Mouse (Mus musculus): ENCODE measurements at regions not wholly inside any gene's neighbourhood (a gene's known extent, or its start where the extent isn't known, plus 50 kb on each side); places are given as distances from the start of the nearest gene placed in this dataset.

GRCm38 (mm10) chr11:71576801-71577200 lies 172.9 kb upstream of the Wscd1 start:
- peaks cover 2% of the 10 kb centered on the region; the same call in 1 of the 2 replicates for H3K27me3 ChIP-seq (ENCODE audit: control insufficient read depth, insufficient read depth, low read length)
- H3K4me3 ChIP-seq (ENCODE audit: insufficient read depth, low read depth, low read length): no peak overlapping the region
- WGBS: 87% methylated on average over 5 of the region's 5 CpGs
- H3K27ac ChIP-seq (replicated peaks; ENCODE audit: insufficient read depth, low read depth, low read length): no peak overlapping the region
- H3K36me3 ChIP-seq (ENCODE audit: control insufficient read depth, insufficient read depth, low read length): no peaks in the 10 kb centered on the region
- no peak overlapping the region for H3K9ac ChIP-seq (ENCODE audit: low read depth, low read length)
- H3K79me2 ChIP-seq (ENCODE audit: control insufficient read depth, insufficient read depth, low read length): no peaks in the 10 kb centered on the region
- no peak for DNase-seq (ENCODE audit: extremely low read depth, low read depth, low spot score)
- no peaks in the 10 kb centered on the region for H3K4me1 ChIP-seq (ENCODE audit: control insufficient read depth, insufficient read depth, low read length)
- no peak for TF ChIP-seq CTCF (IDR thresholded peaks at IDR 0.05; ENCODE audit: low read depth, low read length)
- no peak for TF ChIP-seq POLR2A (IDR thresholded peaks at IDR 0.05; ENCODE audit: extremely low read depth, insufficient read depth, low read length)

- Histone ChIP-seq H3K4me3 (ENCODE audit: insufficient read depth, low read depth, low read length) (no peak overlapping the region), H3K36me3 (ENCODE audit: control insufficient read depth, insufficient read depth, low read length) (no peaks in the 10 kb centered on the region), H3K4me1 (ENCODE audit: control insufficient read depth, insufficient read depth, low read length) (no peaks in the 10 kb centered on the region), H3K27ac (replicated peaks; ENCODE audit: insufficient read depth, low read depth, low read length) (no peak overlapping the region), H3K9ac (ENCODE audit: low read depth, low read length) (no peak overlapping the region), H3K79me2 (ENCODE audit: control insufficient read depth, insufficient read depth, low read length) (no peaks in the 10 kb centered on the region), H3K27me3 (ENCODE audit: control insufficient read depth, insufficient read depth, low read length) (peaks cover 2% of the 10 kb centered on the region; the same call in 1 of the 2 replicates)
- TF ChIP-seq POLR2A (IDR thresholded peaks at IDR 0.05; ENCODE audit: extremely low read depth, insufficient read depth, low read length) (no peak), CTCF (IDR thresholded peaks at IDR 0.05; ENCODE audit: low read depth, low read length) (no peak)
- 60% methylated on average over 2 of the region's 2 CpGs for WGBS
- DNase-seq (ENCODE audit: extremely low read depth, low read depth, low spot score): no peak
Measured at GRCm38 (mm10) chr11:71581775-71582174, 167.9 kb upstream of the Wscd1 start.

DNA sequence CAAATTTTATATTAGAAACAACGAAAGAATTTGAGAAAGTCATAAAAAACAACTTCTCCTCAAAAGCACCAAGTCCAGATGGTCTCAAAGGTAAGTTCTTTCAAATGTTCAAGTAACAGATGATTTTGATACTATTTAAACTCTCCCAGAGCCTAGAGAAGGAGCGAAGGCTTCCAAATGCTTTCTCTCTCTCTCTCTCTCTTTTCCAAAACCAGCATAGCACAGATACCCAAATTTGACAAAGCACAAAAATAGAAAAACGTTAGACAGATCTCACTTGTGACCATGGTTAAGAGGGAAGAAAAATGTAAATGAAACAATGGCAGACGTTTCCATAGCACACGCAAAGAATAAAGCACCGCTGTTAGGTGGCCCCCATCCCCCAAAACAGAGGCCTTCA lies 158.7 kb upstream of the Wscd1 start:
- WGBS: 84% methylated on average over 6 of the region's 6 CpGs
- Histone ChIP-seq H3K36me3 (ENCODE audit: control insufficient read depth, insufficient read depth, low read length) (no peaks in the 10 kb centered on the region), H3K9ac (ENCODE audit: low read depth, low read length) (no peak overlapping the region), H3K4me3 (ENCODE audit: insufficient read depth, low read depth, low read length) (no peak overlapping the region), H3K27ac (replicated peaks; ENCODE audit: insufficient read depth, low read depth, low read length) (no peak overlapping the region), H3K79me2 (ENCODE audit: control insufficient read depth, insufficient read depth, low read length) (no peaks in the 10 kb centered on the region), H3K27me3 (ENCODE audit: control insufficient read depth, insufficient read depth, low read length) (no peaks in the 10 kb centered on the region), H3K4me1 (ENCODE audit: control insufficient read depth, insufficient read depth, low read length) (no peaks in the 10 kb centered on the region)
- TF ChIP-seq CTCF (IDR thresholded peaks at IDR 0.05; ENCODE audit: low read depth, low read length) (no peak), POLR2A (IDR thresholded peaks at IDR 0.05; ENCODE audit: extremely low read depth, insufficient read depth, low read length) (no peak)
- no peak for DNase-seq (ENCODE audit: extremely low read depth, low read depth, low spot score)

DNA sequence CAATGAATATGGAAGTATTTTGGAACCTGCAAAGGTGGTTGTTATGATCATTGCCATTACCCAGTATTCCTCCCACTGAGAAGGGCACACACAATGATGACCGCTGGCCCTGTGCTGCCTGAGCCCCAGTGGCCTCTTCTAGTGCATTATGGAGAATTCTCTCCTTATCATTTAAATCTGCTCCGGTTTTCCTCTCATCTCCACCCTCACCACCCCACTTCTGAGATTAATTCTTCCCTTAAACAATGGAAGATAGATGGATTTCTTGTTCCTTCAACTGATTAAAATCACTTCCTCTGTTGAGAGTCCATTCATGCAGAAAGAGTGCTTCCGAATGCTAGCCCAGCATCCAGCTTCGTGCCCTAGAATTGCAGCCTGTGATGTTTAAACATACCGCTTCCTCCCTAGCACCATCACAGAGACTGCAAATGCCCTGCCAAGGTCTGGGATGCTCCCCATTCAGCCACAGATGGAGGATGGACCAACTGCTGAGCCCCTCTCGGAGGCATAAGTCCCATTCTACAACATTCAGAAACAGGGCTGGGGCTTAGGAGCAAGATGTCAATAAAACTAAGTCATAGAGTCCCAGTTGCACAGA lies 155.4 kb upstream of the Wscd1 start:
- Histone ChIP-seq H3K4me1 (ENCODE audit: control insufficient read depth, insufficient read depth, low read length) (no peaks in the 10 kb centered on the region), H3K27me3 (ENCODE audit: control insufficient read depth, insufficient read depth, low read length) (no peaks in the 10 kb centered on the region), H3K9ac (ENCODE audit: low read depth, low read length) (no peak overlapping the region), H3K79me2 (ENCODE audit: control insufficient read depth, insufficient read depth, low read length) (no peaks in the 10 kb centered on the region), H3K27ac (replicated peaks; ENCODE audit: insufficient read depth, low read depth, low read length) (no peak overlapping the region), H3K36me3 (ENCODE audit: control insufficient read depth, insufficient read depth, low read length) (no peaks in the 10 kb centered on the region), H3K4me3 (ENCODE audit: insufficient read depth, low read depth, low read length) (no peak overlapping the region)
- TF ChIP-seq CTCF (IDR thresholded peaks at IDR 0.05; ENCODE audit: low read depth, low read length): no peak
- no peak for TF ChIP-seq POLR2A (IDR thresholded peaks at IDR 0.05; ENCODE audit: extremely low read depth, insufficient read depth, low read length)
- no peak for DNase-seq (ENCODE audit: extremely low read depth, low read depth, low spot score)
- 78% methylated on average over 6 of the region's 6 CpGs for WGBS

DNA sequence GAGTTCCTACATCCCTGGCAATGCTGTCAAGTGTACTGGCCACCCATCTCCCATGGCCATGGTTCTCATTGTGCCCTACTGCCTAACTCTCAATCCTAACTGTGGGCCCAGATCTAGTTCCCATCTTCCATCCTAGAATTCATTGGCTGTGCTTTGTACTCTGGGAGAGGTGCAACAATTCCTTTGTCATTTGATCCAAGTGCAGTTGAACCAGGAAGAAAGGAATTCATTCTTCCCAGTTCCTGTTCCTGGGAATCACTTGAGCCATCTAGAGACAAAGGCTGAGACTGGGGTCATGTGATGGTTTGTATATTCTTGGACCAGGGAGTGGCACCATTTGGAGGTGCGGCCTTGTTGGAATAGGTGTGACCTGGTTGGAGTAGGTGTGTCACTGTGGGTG lies 152.0 kb upstream of the Wscd1 start:
- Histone ChIP-seq H3K27ac (replicated peaks; ENCODE audit: insufficient read depth, low read depth, low read length) (no peak overlapping the region), H3K9ac (ENCODE audit: low read depth, low read length) (no peak overlapping the region), H3K79me2 (ENCODE audit: control insufficient read depth, insufficient read depth, low read length) (no peaks in the 10 kb centered on the region), H3K4me1 (ENCODE audit: control insufficient read depth, insufficient read depth, low read length) (no peaks in the 10 kb centered on the region), H3K36me3 (ENCODE audit: control insufficient read depth, insufficient read depth, low read length) (no peaks in the 10 kb centered on the region), H3K27me3 (ENCODE audit: control insufficient read depth, insufficient read depth, low read length) (no peaks in the 10 kb centered on the region), H3K4me3 (ENCODE audit: insufficient read depth, low read depth, low read length) (no peak overlapping the region)
- no peak for DNase-seq (ENCODE audit: extremely low read depth, low read depth, low spot score)
- WGBS: 89% methylated on average over 1 of the region's 1 CpGs
- no peak for TF ChIP-seq CTCF (IDR thresholded peaks at IDR 0.05; ENCODE audit: low read depth, low read length)
- no peak for TF ChIP-seq POLR2A (IDR thresholded peaks at IDR 0.05; ENCODE audit: extremely low read depth, insufficient read depth, low read length)

DNA sequence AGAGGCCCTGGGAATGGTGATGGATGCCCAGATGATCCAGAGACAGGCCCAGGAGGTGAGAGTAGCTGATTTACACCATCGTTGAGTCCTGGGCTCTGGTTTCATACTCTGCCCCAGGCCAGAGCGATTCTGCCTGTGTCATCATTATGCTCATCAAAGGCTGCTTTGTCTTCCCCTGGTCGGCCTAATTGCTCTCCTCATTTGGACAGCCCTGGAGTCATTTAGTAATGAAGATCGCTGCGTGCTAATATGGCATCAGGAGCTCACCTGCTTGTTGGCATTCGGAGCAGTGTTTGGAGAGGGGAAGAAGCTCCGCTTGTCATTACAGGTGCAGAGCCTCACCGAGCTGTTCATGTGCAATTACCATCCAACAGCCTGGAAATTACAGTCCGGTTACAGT lies 138.9 kb upstream of the Wscd1 start:
- TF ChIP-seq CTCF (IDR thresholded peaks at IDR 0.05; ENCODE audit: low read depth, low read length) (no peak), POLR2A (IDR thresholded peaks at IDR 0.05; ENCODE audit: extremely low read depth, insufficient read depth, low read length) (no peak)
- H3K27ac ChIP-seq (replicated peaks; ENCODE audit: insufficient read depth, low read depth, low read length): no peak overlapping the region
- H3K36me3 ChIP-seq (ENCODE audit: control insufficient read depth, insufficient read depth, low read length): no peaks in the 10 kb centered on the region
- no peak overlapping the region for H3K4me3 ChIP-seq (ENCODE audit: insufficient read depth, low read depth, low read length)
- no peak overlapping the region for H3K9ac ChIP-seq (ENCODE audit: low read depth, low read length)
- H3K79me2 ChIP-seq (ENCODE audit: control insufficient read depth, insufficient read depth, low read length): no peaks in the 10 kb centered on the region
- 84% methylated on average over 9 of the region's 9 CpGs for WGBS
- H3K4me1 ChIP-seq (ENCODE audit: control insufficient read depth, insufficient read depth, low read length): no peaks in the 10 kb centered on the region
- DNase-seq (ENCODE audit: extremely low read depth, low read depth, low spot score): no peak
- no peaks in the 10 kb centered on the region for H3K27me3 ChIP-seq (ENCODE audit: control insufficient read depth, insufficient read depth, low read length)

Measured in liver, adult 2 months (tissue).